Mouse (Mus musculus) heart, postnatal 0 days (tissue): ENCODE measurements around the gene Rab13. TPM values are rescaled to one million over a fixed set of nuclear protein-coding genes. Genes with fewer than 3 reads are reported as not detected.
"Not testable (repeated sequence)": the region's sequence is repeated elsewhere in the genome, so short reads cannot be mapped to it uniquely, and the experiment has no call there.

Experiments used
- ATAC-seq: fragments of 200-750 bp; cut with Nextera tagmentation; 2 replicates; pipeline ENCODE4 v1.8.0; 2017; ENCODE audit warnings: low read depth, moderate number of reproducible peaks, moderate library complexity; ENCODE audit not compliant: insufficient read depth
- DNase-seq: peaks from one replicate; pipeline ENCODE4 v3.0.0-alpha.2; 2016; ENCODE audit warnings: low spot score
- H3K27ac ChIP-seq: fragments of 300-500 bp; sonication (generic); 2 replicates; pipeline ENCODE4 v1.5.1; 2014; ENCODE audit warnings: low read depth, mild to moderate bottlenecking
- H3K27me3 ChIP-seq: fragments of 300-500 bp; sonication (generic); 2 replicates; pipeline ENCODE4 v1.6.1; 2014; ENCODE audit warnings: low read length, mixed read lengths; ENCODE audit not compliant: control insufficient read depth, insufficient read depth
- H3K36me3 ChIP-seq: fragments of 300-500 bp; sonication (generic); replicated peaks from 2 replicates; pipeline ENCODE4 v1.6.1; 2014; ENCODE audit warnings: low read length, mixed read lengths; ENCODE audit not compliant: control insufficient read depth, insufficient read depth
- H3K4me1 ChIP-seq: fragments of 300-500 bp; sonication (generic); 2 replicates; pipeline ENCODE4 v1.6.1; 2014; ENCODE audit warnings: antibody characterized with exemption; ENCODE audit not compliant: control insufficient read depth, insufficient read depth
- H3K4me2 ChIP-seq: fragments of 300-500 bp; sonication (generic); 2 replicates; pipeline ENCODE4 v1.6.1; 2014; ENCODE audit warnings: low read depth, mild to moderate bottlenecking, low read length, moderate library complexity
- H3K4me3 ChIP-seq: fragments of 300-500 bp; sonication (generic); 2 replicates; pipeline ENCODE4 v1.5.1; 2014; ENCODE audit warnings: low read depth, low read length
- H3K9ac ChIP-seq: fragments of 300-500 bp; sonication (generic); replicated peaks from 2 replicates; pipeline ENCODE4 v1.6.1; 2014; ENCODE audit warnings: low read depth, low read length, mixed read lengths
- H3K9me3 ChIP-seq: fragments of 300-500 bp; sonication (generic); replicated peaks from 2 replicates; pipeline ENCODE4 v1.6.1; 2016; ENCODE audit warnings: low read length; ENCODE audit not compliant: control insufficient read depth
- CTCF ChIP-seq: IDR thresholded peaks from 2 replicates; pipeline ENCODE4 v1.5.1; 2016; ENCODE audit warnings: antibody characterized with exemption, control low read depth, low read depth
- EP300 ChIP-seq: IDR thresholded peaks from 2 replicates; pipeline ENCODE4 v1.6.1; 2016; ENCODE audit warnings: antibody characterized with exemption, low read depth
- WGBS: fragments of 180-500 bp; shearing (Covaris S2); extraction: QIAGEN DNeasy Blood & Tissue Kit; methylation state at CpG from one replicate; pipeline ENCODE4 v1.1.7; 2014; 5-methylcytosine and 5-hydroxymethylcytosine counted together
- polyA plus RNA-seq: library from polyadenylated mRNA; unstranded; fragments of >200 nt; fragmentation: Nextera tagmentation; extraction: Ambion mirVana; gene quantifications from 2 replicates; pipeline ENCODE4 v1.2.1, GENCODE M21; 2015
- total RNA-seq: library from RNA; depleted of rRNA; stranded (reverse); fragments of >200 nt; gene quantifications from 2 replicates; pipeline ENCODE4 v1.2.3, GENCODE M21; 2014; ENCODE audit warnings: low replicate concordance

Gene Rab13
- total and polyA plus RNA-seq, 2 experiments from 2014 or later: 13.7 to 18.2 TPM

- WGBS: 66% methylated on average over 2 of the region's 2 CpGs
- Histone ChIP-seq H3K4me1 (peaks cover 8% of the 10 kb centered on the region; the same call in 1 of the 2 replicates), H3K4me2 (no peak overlapping the region), H3K9me3 (no peaks in the 10 kb centered on the region), H3K9ac (no peak overlapping the region), H3K4me3 (no peak overlapping the region), H3K36me3 (peaks cover 6% of the 10 kb centered on the region), H3K27me3 (no peaks in the 10 kb centered on the region), H3K27ac (no peak overlapping the region)
- DNase-seq (no peak), ATAC-seq (no peak)
- no peak for TF ChIP-seq EP300
- TF ChIP-seq CTCF: no peak
These were observed 31.9 kb downstream of the Rab13 start for GRCm38 (mm10) chr3:90245406-90245805.

DNA sequence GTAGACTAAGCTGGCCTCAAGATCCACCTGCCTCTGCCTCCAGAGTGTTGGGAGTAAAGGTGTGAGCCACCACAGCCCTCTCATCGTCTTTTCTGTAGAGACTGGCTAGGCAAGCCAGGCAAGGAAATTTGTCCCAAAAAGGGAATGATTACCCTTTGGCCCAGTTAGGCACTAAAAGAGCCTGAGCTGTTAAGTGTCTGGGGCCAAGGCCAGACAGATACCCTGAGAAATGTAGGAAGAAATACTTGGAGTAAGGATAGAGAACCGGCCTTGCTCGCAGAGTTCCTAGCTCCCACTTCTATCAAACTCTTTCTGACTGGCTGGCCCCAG, 34.1 kb downstream of the Rab13 start:
- Histone ChIP-seq H3K9ac (peak overlapping the region; percentile 74), H3K36me3 (peaks cover 20% of the 10 kb centered on the region), H3K4me3 (peak overlapping the region; percentile 66), H3K27ac (peak overlapping the region; percentile 95), H3K9me3 (no peaks in the 10 kb centered on the region), H3K27me3 (no peaks in the 10 kb centered on the region), H3K4me2 (peak overlapping the region; percentile 71), H3K4me1 (peaks cover 6% of the 10 kb centered on the region; the same call in 1 of the 2 replicates)
- no peak for ATAC-seq
- 1% methylated on average over 3 of the region's 3 CpGs for WGBS
- no peak for DNase-seq
- TF ChIP-seq EP300: no peak
- TF ChIP-seq CTCF: no peak

DNA sequence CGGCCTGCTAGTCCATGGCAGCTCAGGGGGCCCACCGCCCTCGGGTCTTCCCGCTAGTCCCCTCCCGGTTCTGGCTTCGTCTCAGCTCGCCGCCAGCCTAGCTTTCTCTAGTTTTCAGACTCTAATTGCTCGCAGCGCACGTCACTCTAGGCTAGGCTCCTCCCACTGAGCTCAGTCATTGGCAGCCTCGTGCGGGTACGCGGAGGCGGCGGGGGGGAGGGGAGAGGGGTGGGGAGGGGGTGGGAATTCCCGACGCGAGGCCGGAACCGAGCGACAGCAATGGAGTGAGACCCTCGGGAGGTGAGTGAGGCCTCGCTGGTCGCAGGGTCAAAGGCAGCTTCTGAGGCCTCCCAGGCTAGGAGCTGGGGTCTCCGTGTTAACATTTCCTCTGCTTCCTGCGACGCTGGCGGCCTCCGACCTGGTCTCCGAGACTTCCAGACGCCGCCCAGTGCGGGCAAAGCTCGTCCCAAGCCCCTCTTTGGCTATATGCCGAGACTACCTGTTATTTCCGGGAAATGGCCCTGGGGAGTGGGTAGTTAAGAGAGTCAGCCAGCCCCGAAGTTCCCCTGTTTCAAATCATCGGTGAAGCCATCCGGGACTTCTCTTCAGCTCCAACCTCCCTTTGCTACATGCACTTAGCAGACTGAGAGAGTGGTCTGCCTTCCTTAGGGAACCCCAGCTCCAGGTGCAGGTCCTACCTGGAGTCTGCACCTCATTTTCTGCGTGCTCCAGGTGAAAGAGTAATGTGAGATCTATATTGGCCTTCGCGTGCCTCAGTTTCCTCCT, 34.7 kb downstream of the Rab13 start, which contains the start of gene Slc39a1:
Slc39a1 (plus strand) TSS at position 213 of the 786 bp plus-strand sequence.
- H3K27me3 ChIP-seq: no peaks in the 10 kb centered on the region
- H3K4me2 ChIP-seq: peak within 1 kb of the TSS; percentile 71
- WGBS: 0% methylated on average over 44 of the region's 44 CpGs
- no peaks in the 10 kb centered on the region for H3K9me3 ChIP-seq
- TF ChIP-seq EP300: no peak
- no peak for TF ChIP-seq CTCF
- peaks cover under 1% of the 10 kb centered on the region; the same call in 1 of the 2 replicates for H3K4me1 ChIP-seq
- ATAC-seq (peak; percentile 94), DNase-seq (peak; percentile 98)
- peak within 1 kb of the TSS; percentile 95 for H3K27ac ChIP-seq
- peak within 1 kb of the TSS; percentile 74 for H3K9ac ChIP-seq
- peak within 1 kb of the TSS; percentile 66 for H3K4me3 ChIP-seq
- H3K36me3 ChIP-seq: peaks cover 20% of the 10 kb centered on the region

- H3K4me1 ChIP-seq: no peaks in the 10 kb centered on the region
- H3K4me2 ChIP-seq: peak overlapping the region; percentile 71
- DNase-seq (peak; percentile 73), ATAC-seq (peak; percentile 31)
- peak overlapping the region; percentile 66 for H3K4me3 ChIP-seq
- peak overlapping the region; percentile 74 for H3K9ac ChIP-seq
- TF ChIP-seq CTCF: no peak
- peak; percentile 36; the same call in 1 of the 2 replicates for TF ChIP-seq EP300
- peak overlapping the region; percentile 95 for H3K27ac ChIP-seq
- peaks cover 20% of the 10 kb centered on the region for H3K36me3 ChIP-seq
- under 1% methylated on average over 10 of the region's 10 CpGs for WGBS
- no peaks in the 10 kb centered on the region for H3K9me3 ChIP-seq
- H3K27me3 ChIP-seq: no peaks in the 10 kb centered on the region
These were observed 35.2 kb downstream of the Rab13 start for GRCm38 (mm10) chr3:90248746-90249100.

DNA sequence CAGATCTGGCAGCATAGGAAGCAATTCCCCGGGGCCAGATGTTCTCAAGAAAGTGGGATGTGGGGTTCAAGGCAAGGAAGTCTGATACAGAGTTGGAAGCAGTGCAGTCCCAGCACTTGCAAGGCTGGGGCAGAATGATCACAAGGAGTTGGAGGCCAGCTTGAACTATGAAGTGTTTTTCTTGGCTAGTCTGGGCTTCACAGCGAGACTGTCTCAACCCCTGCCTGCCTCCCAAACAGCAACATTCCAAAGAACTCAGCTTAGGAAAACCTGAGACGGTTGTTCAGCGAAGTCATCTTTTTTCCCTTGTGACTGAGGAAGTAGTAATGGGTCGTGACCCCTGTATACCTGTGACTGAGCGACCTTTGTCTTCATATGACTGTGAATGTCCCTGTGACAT, 37.3 kb downstream of the Rab13 start:
- 0 out of 2 replicates have a peak overlapping the region, but pooled peaks have one; percentile 11 for H3K27ac ChIP-seq
- DNase-seq (no peak), ATAC-seq (no peak)
- H3K4me3 ChIP-seq: no peak overlapping the region
- H3K9ac ChIP-seq: no peak overlapping the region
- no peak overlapping the region for H3K4me2 ChIP-seq
- no peaks in the 10 kb centered on the region for H3K9me3 ChIP-seq
- no peaks in the 10 kb centered on the region for H3K27me3 ChIP-seq
- H3K4me1 ChIP-seq: peaks cover 9% of the 10 kb centered on the region
- TF ChIP-seq CTCF: no peak
- TF ChIP-seq EP300: no peak
- 70% methylated on average over 6 of the region's 6 CpGs for WGBS
- peaks cover 20% of the 10 kb centered on the region for H3K36me3 ChIP-seq

GRCm38 (mm10) chr3:90251731-90252226, 38.3 kb downstream of the Rab13 start:
- H3K27ac ChIP-seq, H3K4me3 ChIP-seq, H3K9ac ChIP-seq, ATAC-seq, H3K4me1 ChIP-seq, H3K27me3 ChIP-seq, H3K4me2 ChIP-seq, H3K9me3 ChIP-seq, DNase-seq: not testable (repeated sequence)
- H3K36me3 ChIP-seq: peaks cover 20% of the 10 kb centered on the region
- WGBS: 90% methylated on average over 11 of the region's 12 CpGs

- H3K27me3 ChIP-seq, H3K9me3 ChIP-seq, H3K4me2 ChIP-seq, H3K4me1 ChIP-seq, ATAC-seq, DNase-seq, H3K9ac ChIP-seq, H3K27ac ChIP-seq, H3K4me3 ChIP-seq: not testable (repeated sequence)
- H3K36me3 ChIP-seq: peaks cover 29% of the 10 kb centered on the region
- 65% methylated on average over 2 of the region's 2 CpGs for WGBS
These were observed 39.2 kb downstream of the Rab13 start for GRCm38 (mm10) chr3:90252659-90253058.

DNA sequence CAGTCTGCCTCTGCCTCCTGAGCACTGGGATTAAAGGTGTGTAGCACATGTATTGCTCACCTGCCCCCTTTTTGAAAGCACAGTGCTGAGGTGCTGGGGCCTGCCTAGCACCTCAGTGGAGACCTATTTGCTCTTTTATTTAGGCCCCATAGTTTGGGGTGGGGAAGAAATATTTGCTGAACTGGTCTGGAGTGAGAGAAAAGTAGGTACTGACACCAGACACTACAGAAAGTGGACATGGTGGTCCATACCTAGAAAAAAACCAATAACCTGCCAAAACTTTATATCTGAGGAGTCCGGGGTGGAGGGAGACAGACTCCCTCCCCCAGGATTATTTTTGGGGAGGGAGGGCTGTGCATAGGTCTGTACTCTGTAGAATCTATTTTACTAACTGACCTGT, 39.7 kb downstream of the Rab13 start:
- not testable (repeated sequence) for H3K9me3 ChIP-seq, H3K4me1 ChIP-seq, DNase-seq, H3K4me2 ChIP-seq, H3K27ac ChIP-seq, H3K9ac ChIP-seq, H3K4me3 ChIP-seq, ATAC-seq, H3K27me3 ChIP-seq
- peaks cover 32% of the 10 kb centered on the region for H3K36me3 ChIP-seq
- WGBS: 100% methylated on average over 1 of the region's 1 CpGs
